Mouse (Mus musculus) stomach, embryonic 16.5 days (tissue): ENCODE results near the gene Apba1. TPM values are rescaled to one million over a fixed set of nuclear protein-coding genes. Genes with fewer than 3 reads are reported as not detected.

Experiments
- ATAC-seq: fragments of 200-750 bp; cut with Nextera tagmentation; 2 replicates; pipeline ENCODE4 v1.8.0; 2017; ENCODE audit warnings: moderate number of reproducible peaks, moderate TSS enrichment; ENCODE audit not compliant: insufficient read depth, low FRiP score
- H3K27ac ChIP-seq: fragments of 300-500 bp; sonication (generic); 2 replicates; pipeline ENCODE4 v1.5.1; 2014; ENCODE audit warnings: low read length
- H3K27me3 ChIP-seq: fragments of 300-500 bp; sonication (generic); 2 replicates; pipeline ENCODE4 v1.6.1; 2014; ENCODE audit warnings: low read length, control low read depth, mixed read lengths; ENCODE audit not compliant: control insufficient read depth, insufficient read depth
- H3K36me3 ChIP-seq: fragments of 300-500 bp; sonication (generic); 2 replicates; pipeline ENCODE4 v1.6.1; 2014; ENCODE audit warnings: low read length; ENCODE audit not compliant: control insufficient read depth, insufficient read depth
- H3K4me1 ChIP-seq: fragments of 300-500 bp; sonication (generic); 2 replicates; pipeline ENCODE4 v1.6.1; 2014; ENCODE audit warnings: low read length, control low read depth, mixed read lengths; ENCODE audit not compliant: control insufficient read depth, insufficient read depth
- H3K4me2 ChIP-seq: fragments of 300-500 bp; sonication (generic); 2 replicates; pipeline ENCODE4 v1.6.1; 2014; ENCODE audit warnings: low read depth, low read length, mixed read lengths
- H3K4me3 ChIP-seq: fragments of 300-500 bp; sonication (generic); replicated peaks from 2 replicates; pipeline ENCODE4 v1.5.1; 2014; ENCODE audit warnings: mild to moderate bottlenecking, low read length
- H3K9ac ChIP-seq: fragments of 300-500 bp; sonication (generic); 2 replicates; pipeline ENCODE4 v1.6.1; 2014; ENCODE audit warnings: low read length
- H3K9me3 ChIP-seq: fragments of 300-500 bp; sonication (generic); replicated peaks from 2 replicates; pipeline ENCODE4 v1.6.1; 2016; ENCODE audit warnings: low read length, control low read depth; ENCODE audit not compliant: control insufficient read depth
- WGBS: fragments of 180-500 bp; shearing (Covaris S2); extraction: QIAGEN DNeasy Blood & Tissue Kit; methylation state at CpG from one replicate; pipeline ENCODE4 v1.1.7; 2014; 5-methylcytosine and 5-hydroxymethylcytosine counted together
- polyA plus RNA-seq: library from polyadenylated mRNA; unstranded; fragments of >200 nt; fragmentation: Nextera tagmentation; extraction: Ambion mirVana; gene quantifications from 2 replicates; pipeline ENCODE4 v1.2.1, GENCODE M21; 2015

Gene Apba1
- polyA plus RNA-seq, result 0.40 and 0.42 TPM in 2 replicates

DNA sequence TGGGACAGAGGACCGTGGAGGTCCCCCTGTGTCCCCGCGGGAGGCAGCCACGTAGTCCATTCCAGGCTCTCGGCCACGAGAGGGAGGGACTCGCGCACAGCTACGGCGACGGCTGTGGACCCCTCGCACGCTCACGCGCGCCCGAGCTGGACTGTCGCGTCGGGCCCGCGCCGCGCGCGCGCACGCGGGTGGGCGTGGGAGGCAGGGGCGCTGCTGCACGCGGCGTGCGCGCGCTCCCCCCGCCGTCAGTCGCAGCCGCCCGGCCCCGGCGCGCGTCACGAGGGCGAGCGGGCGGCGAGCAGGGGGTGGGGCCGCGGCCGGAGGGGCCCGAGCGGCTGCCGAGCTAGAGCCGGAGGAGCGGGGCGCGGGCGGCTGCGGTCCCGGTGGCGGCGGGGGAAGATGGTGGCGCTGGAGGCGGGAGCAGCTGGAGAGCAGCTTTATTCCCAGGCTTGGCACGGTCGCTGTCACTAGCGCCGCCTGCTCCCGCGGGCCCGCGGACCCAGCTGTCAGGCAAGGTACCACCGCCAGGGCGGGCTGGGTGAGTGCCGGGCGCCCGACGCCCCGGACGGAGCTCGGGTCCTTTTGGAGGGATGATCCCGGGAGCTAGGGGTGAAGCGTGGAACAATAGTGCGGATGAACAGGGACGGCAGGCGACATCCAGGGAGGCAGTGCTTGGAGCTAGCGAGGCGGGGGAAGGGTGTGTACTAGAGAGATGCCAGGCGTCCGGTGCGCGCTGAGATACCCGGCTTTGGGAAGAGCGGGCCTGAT is at the start of gene Apba1:
TSS of gene Apba1 (plus strand) at position 334 of the 768 bp plus-strand sequence.
- Histone ChIP-seq H3K27me3 (peaks cover 8% of the 10 kb centered on the region), H3K4me3 (peak within 1 kb of the TSS; percentile 73), H3K4me2 (peak within 1 kb of the TSS; percentile 94), H3K4me1 (peaks cover 4% of the 10 kb centered on the region; the same call in 1 of the 2 replicates), H3K9ac (peak within 1 kb of the TSS; percentile 85), H3K27ac (peak within 1 kb of the TSS; percentile 84), H3K36me3 (no peaks in the 10 kb centered on the region), H3K9me3 (no peaks in the 10 kb centered on the region)
- ATAC-seq, result peak; percentile 84
- WGBS, result under 1% methylated on average over 79 of the region's 98 CpGs

DNA sequence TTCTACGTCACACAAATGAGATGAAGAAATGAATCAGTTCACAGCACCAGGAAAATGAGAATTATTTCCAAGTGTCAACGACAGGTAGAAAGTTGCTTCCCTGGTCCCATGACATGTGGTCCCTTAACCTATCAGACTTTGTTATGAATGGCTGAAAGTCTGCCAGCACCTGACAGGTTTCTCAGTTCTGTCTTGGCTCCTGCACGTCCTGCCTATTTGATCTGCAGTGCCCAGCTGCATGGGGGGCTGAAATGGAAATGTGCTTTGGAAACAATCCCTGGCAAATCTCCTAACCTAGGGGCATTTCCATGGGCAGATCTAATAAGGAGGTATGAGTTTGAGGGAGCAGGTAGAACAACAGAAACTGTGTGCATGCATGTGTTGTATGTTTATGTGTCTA is 12.2 kb upstream of the Apba1 start:
- no peaks in the 10 kb centered on the region for H3K4me1 ChIP-seq
- no peak overlapping the region for H3K4me3 ChIP-seq
- H3K27ac ChIP-seq, result no peak overlapping the region
- H3K27me3 ChIP-seq, result no peaks in the 10 kb centered on the region
- no peak for ATAC-seq
- H3K4me2 ChIP-seq, result no peak overlapping the region
- WGBS, result 68% methylated on average over 3 of the region's 3 CpGs
- H3K9ac ChIP-seq, result no peak overlapping the region
- no peaks in the 10 kb centered on the region for H3K9me3 ChIP-seq
- H3K36me3 ChIP-seq, result no peaks in the 10 kb centered on the region

DNA sequence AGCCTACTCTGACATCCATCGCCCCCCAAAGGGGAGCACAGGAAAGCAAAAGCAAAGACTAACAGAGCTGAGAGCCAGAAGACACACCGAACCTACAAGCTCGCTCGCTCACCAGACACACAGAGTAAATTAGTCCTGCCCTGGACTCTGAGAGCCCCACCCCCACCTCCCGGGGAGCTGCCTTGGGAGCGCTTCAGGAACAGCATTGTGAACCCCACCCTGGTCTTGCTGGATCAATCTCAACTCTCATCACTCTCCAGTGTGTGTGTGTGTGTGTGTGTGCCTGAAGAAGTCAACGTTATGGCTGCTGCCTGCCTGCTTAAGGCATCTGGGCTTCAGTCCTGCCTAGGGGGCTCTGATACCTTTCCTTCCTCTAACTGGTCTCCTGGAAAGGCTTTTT is 1.7 kb upstream of the Apba1 start:
- peaks cover 4% of the 10 kb centered on the region; the same call in 1 of the 2 replicates for H3K4me1 ChIP-seq
- no peak overlapping the region for H3K9ac ChIP-seq
- no peaks in the 10 kb centered on the region for H3K9me3 ChIP-seq
- no peaks in the 10 kb centered on the region for H3K36me3 ChIP-seq
- peak overlapping the region; percentile 20; the same call in 1 of the 2 replicates for H3K4me2 ChIP-seq
- H3K4me3 ChIP-seq, result no peak overlapping the region
- H3K27ac ChIP-seq, result no peak overlapping the region
- no peak for ATAC-seq
- WGBS, result 7% methylated on average over 7 of the region's 7 CpGs
- peaks cover 8% of the 10 kb centered on the region for H3K27me3 ChIP-seq

DNA sequence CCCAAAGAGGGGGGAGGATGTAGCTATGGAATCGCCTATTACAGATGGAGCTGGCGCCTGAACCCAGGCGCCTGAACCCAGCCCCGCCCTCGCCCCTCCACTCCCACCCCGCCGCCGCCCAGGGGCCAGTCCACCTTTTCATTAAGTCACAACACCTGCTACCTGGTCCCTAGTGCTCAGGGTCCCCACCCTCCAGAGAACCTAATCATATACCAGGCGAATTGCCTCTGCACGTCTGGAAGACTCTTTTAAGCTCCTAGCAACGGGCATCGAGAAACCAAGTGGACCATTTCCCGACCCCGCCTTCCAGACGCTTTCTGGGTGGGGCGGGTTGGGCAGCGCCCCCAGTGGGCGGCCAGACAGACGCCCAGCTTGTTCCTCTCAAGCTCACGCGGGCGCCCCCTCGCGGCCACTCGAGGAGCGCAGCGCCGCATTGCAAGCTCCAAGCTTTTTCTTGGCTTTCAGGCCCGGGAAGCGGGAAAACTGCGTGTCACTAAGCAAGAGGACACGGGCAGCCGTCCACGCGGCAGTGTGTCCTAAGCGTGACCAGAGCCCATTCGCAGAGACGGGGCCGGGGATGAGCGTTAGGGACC is 630 bp upstream of the Apba1 start:
- no peaks in the 10 kb centered on the region for H3K9me3 ChIP-seq
- peaks cover 4% of the 10 kb centered on the region; the same call in 1 of the 2 replicates for H3K4me1 ChIP-seq
- WGBS, result under 1% methylated on average over 40 of the region's 40 CpGs
- H3K36me3 ChIP-seq, result no peaks in the 10 kb centered on the region
- H3K4me3 ChIP-seq, result peak overlapping the region; percentile 73
- ATAC-seq, result peak; percentile 87
- peak overlapping the region; percentile 94 for H3K4me2 ChIP-seq
- peak overlapping the region; percentile 85 for H3K9ac ChIP-seq
- H3K27me3 ChIP-seq, result peaks cover 8% of the 10 kb centered on the region
- H3K27ac ChIP-seq, result peak overlapping the region; percentile 84

DNA sequence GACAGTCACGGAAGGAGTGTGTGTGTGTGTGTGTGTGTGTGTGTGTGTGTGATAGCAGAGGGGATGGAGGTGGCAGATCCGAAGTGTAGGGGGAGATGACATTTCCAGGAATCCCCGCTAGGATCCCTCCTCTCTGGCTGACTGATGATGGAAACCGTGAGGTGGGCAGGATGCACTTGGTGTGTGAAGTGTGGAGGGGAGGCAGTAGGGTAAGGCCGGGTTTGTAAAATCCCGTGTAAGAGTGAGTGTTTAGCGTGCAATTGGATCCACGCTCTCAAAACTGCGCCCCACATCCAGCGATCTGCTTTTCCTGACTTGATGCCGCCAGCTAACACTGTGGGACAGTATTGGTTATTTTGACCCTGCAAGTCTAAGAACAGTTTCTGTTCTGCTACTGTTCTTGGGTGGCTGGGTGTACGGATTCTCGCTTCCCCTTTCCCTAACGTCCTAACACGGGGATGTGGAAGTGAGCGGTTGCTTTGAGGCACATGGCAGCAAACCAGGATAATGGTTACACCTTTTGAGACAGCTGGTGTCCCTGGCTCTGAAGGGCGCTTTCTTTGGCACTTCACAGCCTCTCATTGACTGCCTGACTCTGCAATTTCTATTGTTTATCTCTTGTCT is 747 bp downstream of the Apba1 start:
- ATAC-seq, result no peak
- no peaks in the 10 kb centered on the region for H3K9me3 ChIP-seq
- peak overlapping the region; percentile 94 for H3K4me2 ChIP-seq
- H3K9ac ChIP-seq, result peak overlapping the region; percentile 85
- H3K4me1 ChIP-seq, result peaks cover 4% of the 10 kb centered on the region; the same call in 1 of the 2 replicates
- H3K4me3 ChIP-seq, result peak overlapping the region; percentile 73
- no peaks in the 10 kb centered on the region for H3K36me3 ChIP-seq
- H3K27ac ChIP-seq, result peak overlapping the region; percentile 13; the same call in 1 of the 2 replicates
- WGBS, result 3% methylated on average over 17 of the region's 17 CpGs
- peaks cover 8% of the 10 kb centered on the region for H3K27me3 ChIP-seq

DNA sequence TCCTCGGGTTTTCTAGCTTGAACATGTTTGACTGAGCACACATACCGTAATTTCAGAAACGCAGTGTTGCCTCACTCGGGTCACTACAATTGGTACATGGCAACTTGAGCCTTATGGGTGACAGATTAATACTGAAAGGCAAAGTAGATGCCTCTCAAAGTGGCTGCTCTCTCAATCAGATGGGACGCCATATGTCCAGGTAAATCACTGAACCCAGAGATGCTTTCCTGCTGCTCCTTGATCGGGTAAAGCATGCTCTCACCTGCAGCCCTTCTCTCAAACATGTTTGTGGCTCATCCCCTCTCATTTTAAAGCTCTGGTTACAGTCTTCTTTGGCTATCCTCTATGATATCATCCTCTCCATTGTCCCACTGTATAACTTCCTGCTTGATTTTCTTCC is 4.7 kb downstream of the Apba1 start:
- no peak for ATAC-seq
- H3K9ac ChIP-seq, result no peak overlapping the region
- peaks cover 4% of the 10 kb centered on the region; the same call in 1 of the 2 replicates for H3K4me1 ChIP-seq
- WGBS, result 84% methylated on average over 6 of the region's 6 CpGs
- H3K27me3 ChIP-seq, result peaks cover 8% of the 10 kb centered on the region
- H3K36me3 ChIP-seq, result no peaks in the 10 kb centered on the region
- no peak overlapping the region for H3K27ac ChIP-seq
- no peaks in the 10 kb centered on the region for H3K9me3 ChIP-seq
- no peak overlapping the region for H3K4me3 ChIP-seq
- H3K4me2 ChIP-seq, result no peak overlapping the region

DNA sequence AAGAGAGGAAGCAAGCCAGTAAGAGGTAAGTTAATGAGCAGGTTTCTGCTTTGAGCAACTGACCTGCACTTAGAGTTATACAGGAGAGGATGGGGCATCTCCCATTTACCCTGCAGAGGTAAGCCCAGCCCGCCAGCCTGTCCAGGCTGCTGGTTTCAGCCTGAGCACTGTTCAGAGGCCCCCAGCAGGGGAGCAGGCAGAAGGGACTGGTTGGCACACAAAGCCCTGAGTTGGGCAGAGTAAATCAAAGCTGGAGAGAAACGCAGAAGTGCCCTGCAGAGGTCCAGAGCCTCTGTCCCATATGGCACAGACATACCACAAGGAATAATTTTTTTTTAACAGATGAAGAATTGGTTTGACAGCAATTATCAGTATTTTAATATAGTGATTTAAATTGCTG is 5.4 kb downstream of the Apba1 start:
- Histone ChIP-seq H3K9ac (no peak overlapping the region), H3K27me3 (peaks cover 8% of the 10 kb centered on the region), H3K4me2 (no peak overlapping the region), H3K4me1 (peaks cover 4% of the 10 kb centered on the region; the same call in 1 of the 2 replicates), H3K4me3 (no peak overlapping the region), H3K36me3 (no peaks in the 10 kb centered on the region), H3K27ac (no peak overlapping the region), H3K9me3 (no peaks in the 10 kb centered on the region)
- ATAC-seq, result no peak
- 76% methylated on average over 2 of the region's 2 CpGs for WGBS

DNA sequence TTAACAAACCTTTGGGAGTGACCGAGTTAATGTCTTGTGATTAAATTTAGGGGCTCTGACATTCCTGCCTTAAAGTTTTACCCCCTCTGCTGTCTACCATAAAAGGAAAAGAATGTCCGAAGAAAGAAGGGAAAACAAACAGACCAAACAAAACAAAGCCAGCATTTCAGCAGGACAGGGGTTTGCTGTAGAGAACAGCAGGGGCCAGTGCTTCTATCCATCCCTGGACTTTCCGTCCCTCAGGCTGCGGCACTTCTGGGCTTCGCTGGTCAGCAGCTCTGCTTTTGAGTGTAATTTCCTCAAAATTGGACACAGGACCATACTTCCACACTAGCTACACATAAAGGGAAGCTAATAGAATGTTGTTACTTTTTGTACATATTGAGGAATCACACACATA is 10.2 kb downstream of the Apba1 start:
- Histone ChIP-seq H3K27ac (no peak overlapping the region), H3K9me3 (no peaks in the 10 kb centered on the region), H3K27me3 (no peaks in the 10 kb centered on the region), H3K4me2 (no peak overlapping the region), H3K4me1 (no peaks in the 10 kb centered on the region), H3K36me3 (no peaks in the 10 kb centered on the region), H3K4me3 (no peak overlapping the region), H3K9ac (no peak overlapping the region)
- WGBS, result 65% methylated on average over 5 of the region's 5 CpGs
- ATAC-seq, result no peak
